Mouse (Mus musculus) heart, adult 2 months (tissue): ENCODE data around the gene Bpnt1.

Source experiments
- CTCF ChIP-seq: fragments of 200-600 bp; IDR thresholded peaks from 2 replicates; pipeline ENCODE4 v1.8.1; 2022; ENCODE audit warnings: antibody characterized with exemption, mild to moderate bottlenecking, moderate library complexity
- EP300 ChIP-seq: fragments of 200-500 bp; IDR thresholded peaks from 2 replicates; pipeline ENCODE4 v1.6.1; 2011; ENCODE audit warnings: low read depth, low read length, control low read depth; ENCODE audit not compliant: insufficient read depth
- POLR2A ChIP-seq: fragments of 200-500 bp; IDR thresholded peaks from 2 replicates; pipeline ENCODE4 v1.6.1; 2011; ENCODE audit warnings: mild to moderate bottlenecking, low read depth, low read length, control low read depth; ENCODE audit not compliant: insufficient read depth

GRCm38 (mm10) chr1:185367383-185367782, 35.4 kb downstream of the Bpnt1 start:
- no peak for TF ChIP-seq EP300
- no peak for TF ChIP-seq CTCF
- TF ChIP-seq POLR2A: no peak
